Mouse (Mus musculus) olfactory bulb, adult 2 months (tissue): Measurements from ENCODE around the gene Cdkl1.

Source experiments
- CTCF ChIP-seq: fragments of 200-500 bp; IDR thresholded peaks from 2 replicates; pipeline ENCODE4 v1.5.1; 2012; ENCODE audit warnings: low read depth, mild to moderate bottlenecking, low read length, moderate library complexity; ENCODE audit not compliant: insufficient read depth
- POLR2A ChIP-seq: fragments of 200-500 bp; IDR thresholded peaks from 2 replicates; pipeline ENCODE4 v1.6.1; 2012; ENCODE audit warnings: mild to moderate bottlenecking, low read depth, low read length, moderate library complexity; ENCODE audit not compliant: insufficient read depth

GRCm38 (mm10) chr12:69789766-69790529 lies 1.1 kb downstream of the Cdkl1 start:
- TF ChIP-seq CTCF (no peak), POLR2A (no peak)
